Mouse (Mus musculus) layer of hippocampus, adult 2 months (tissue): ENCODE data around the gene Ptma. TPM values are rescaled to one million over a fixed set of nuclear protein-coding genes. Genes with fewer than 3 reads are reported as not detected.

Source experiments
- DNase-seq, 2 experiments: peaks; one replicate each; pipeline ENCODE4 v3.0.0; 2022; ENCODE audit warnings: low spot score in 2 of 2
- H3K27ac ChIP-seq: fragments of 200-600 bp; 2 replicates; pipeline ENCODE4 v1.8.1; 2022
- H3K4me3 ChIP-seq: fragments of 200-600 bp; 2 replicates; pipeline ENCODE4 v1.8.1; 2022; ENCODE audit warnings: mild to moderate bottlenecking
- CTCF ChIP-seq: fragments of 200-600 bp; conservative IDR thresholded peaks from 2 replicates; pipeline ENCODE4 v1.8.1; 2022; ENCODE audit warnings: antibody characterized with exemption, mild to moderate bottlenecking, moderate library complexity
- total RNA-seq, 2 experiments: library from RNA; stranded (reverse); gene quantifications; 2 replicates each; pipeline ENCODE4 v1.2.3; 2021

The Ptma gene
- total RNA-seq, 2 experiments from 2014 or later, result 478 to 491 TPM

DNA sequence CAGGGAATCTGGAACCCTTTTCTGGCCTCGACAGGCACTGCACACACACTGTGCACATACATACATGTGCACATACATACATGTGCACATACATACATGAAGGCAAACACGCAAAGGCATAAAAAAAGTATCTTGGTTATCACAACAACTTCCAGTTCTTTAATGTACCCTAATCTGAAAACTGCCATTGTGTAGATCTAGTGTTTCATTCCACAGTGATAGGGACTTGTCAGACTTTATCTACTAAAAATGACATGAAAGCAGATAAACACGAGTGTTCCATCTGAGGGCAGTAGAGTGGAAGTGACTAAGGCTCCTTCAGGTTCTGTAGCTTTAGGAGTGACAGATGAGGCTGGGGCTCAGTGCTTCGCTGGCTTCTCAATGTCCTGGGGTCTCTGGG is 24.8 kb downstream of the Ptma start:
- TF ChIP-seq CTCF, result no peak
- H3K4me3 ChIP-seq, result no peak overlapping the region
- DNase-seq, result no peak
- no peak overlapping the region for H3K27ac ChIP-seq

- no peak overlapping the region for H3K27ac ChIP-seq
- DNase-seq, result no peak
- H3K4me3 ChIP-seq, result no peak overlapping the region
- no peak for TF ChIP-seq CTCF
These were observed 25.4 kb downstream of the Ptma start for GRCm38 (mm10) chr1:86551877-86552276.

DNA sequence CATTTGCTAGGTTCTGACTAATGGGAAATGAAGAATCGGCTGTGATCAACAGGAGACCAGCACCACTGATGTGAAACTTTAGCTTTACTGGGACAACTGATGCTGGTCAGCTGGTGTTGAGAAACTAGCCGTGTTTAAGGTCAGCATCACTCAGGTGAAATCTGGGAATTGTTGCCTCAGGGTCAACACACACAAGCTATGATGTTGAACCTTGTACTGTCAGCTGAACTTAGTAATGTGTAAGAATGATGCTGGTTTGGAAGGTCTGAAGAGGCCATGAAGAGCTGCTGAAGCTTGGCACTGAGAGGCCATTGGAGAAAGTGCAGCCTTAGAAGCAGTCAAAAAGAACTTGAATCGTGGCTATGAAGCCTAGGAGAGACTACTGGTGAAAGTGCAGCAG is 29.1 kb downstream of the Ptma start:
- no peak for TF ChIP-seq CTCF
- no peak for DNase-seq
- Histone ChIP-seq H3K4me3 (no peak overlapping the region), H3K27ac (no peak overlapping the region)

DNA sequence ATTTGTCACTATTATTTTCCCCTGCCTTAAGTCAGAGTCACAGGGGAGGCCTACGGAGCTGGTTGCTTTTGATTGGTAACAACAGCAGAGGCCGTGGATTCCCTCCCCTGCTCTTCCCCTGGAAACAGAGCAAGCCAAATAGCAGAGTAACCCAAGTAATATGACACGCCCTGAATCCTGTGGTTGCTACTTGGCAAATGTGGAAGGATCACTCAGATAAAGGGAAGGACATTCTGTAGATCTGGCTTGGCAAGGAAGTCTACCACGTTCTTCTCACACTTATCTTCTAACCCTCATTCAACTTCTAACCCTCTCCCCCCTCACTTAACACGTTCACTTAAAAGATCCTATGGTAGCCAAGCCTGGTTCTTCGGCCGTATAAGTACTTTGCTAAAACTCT is 31.3 kb downstream of the Ptma start:
- no peak for DNase-seq
- H3K27ac ChIP-seq, result no peak overlapping the region
- H3K4me3 ChIP-seq, result no peak overlapping the region
- no peak for TF ChIP-seq CTCF

DNA sequence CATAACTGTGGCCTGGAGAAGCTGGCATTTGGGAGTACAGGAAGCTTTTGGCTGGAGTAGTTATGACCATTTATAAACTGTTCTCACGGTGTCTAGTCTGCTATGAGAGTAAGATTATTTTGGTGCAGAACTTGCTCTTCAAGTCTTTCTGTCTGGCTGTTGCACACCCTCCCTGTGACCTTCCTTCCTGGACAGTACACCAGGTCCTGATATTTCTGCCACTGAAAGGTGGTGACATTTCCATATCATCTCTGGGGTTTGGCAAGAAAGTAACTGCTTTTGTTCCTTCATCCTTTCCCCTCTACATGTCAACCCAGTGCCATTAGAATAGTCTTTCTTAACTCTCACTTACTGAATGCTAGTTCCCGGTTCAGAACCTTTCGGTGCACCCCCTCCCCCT is 32.7 kb downstream of the Ptma start:
- no peak for DNase-seq
- Histone ChIP-seq H3K27ac (no peak overlapping the region), H3K4me3 (no peak overlapping the region)
- no peak for TF ChIP-seq CTCF

GRCm38 (mm10) chr1:86562663-86563062 is 36.1 kb downstream of the Ptma start:
- no peak for TF ChIP-seq CTCF
- DNase-seq, result no peak
- H3K27ac ChIP-seq, result no peak overlapping the region
- H3K4me3 ChIP-seq, result no peak overlapping the region

DNA sequence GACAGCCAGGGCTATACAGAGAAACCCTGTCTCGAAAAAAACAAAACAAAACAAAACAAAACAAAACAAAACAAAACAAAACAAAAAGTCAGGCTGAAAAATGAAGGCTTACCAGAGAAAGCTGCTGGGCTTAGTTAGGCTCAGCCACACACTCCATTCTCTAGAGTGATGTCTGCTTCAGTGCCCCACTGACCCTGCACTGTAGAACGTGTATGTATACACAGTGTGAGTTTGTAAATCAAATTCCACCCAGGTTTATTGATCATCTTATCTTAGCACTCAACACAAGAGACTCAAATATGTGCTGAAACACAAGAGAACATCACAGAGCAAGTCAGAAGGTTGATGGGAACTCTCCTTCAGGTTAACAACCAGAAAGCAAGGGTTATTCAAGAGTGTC is 41.9 kb downstream of the Ptma start:
- DNase-seq, result no peak
- TF ChIP-seq CTCF, result no peak
- Histone ChIP-seq H3K27ac (no peak overlapping the region), H3K4me3 (no peak overlapping the region)

DNA sequence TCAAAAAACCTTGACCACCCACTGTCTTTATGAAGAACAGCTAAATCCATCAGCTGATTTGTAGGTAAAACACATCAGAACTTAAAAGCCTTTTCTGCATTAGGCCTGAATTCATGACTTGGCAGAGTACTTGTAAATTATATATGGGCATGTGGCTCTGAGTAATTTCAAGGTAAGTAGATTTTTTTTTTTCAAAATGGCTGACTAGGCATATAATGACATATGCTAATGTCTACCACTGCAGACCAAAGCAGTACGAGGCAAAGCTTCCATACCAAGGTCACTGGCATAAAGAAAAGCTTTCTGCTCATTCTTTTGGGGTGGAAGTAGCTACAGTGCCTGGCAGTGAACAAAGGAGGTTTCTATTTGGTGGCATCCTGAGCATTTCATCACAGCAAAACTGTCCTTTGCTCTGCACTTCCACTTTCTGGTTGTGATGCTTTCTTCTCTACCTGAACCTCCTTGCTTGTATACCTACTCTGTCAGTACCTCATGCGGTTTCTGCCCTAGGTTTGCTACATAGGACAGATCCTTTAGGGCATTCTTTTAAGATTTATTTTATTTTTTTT is 42.9 kb downstream of the Ptma start:
- TF ChIP-seq CTCF, result no peak
- Histone ChIP-seq H3K27ac (no peak overlapping the region), H3K4me3 (no peak overlapping the region)
- DNase-seq, result no peak

- no peak overlapping the region for H3K27ac ChIP-seq
- H3K4me3 ChIP-seq, result no peak overlapping the region
- no peak for DNase-seq
- no peak for TF ChIP-seq CTCF
These were observed 44.9 kb downstream of the Ptma start for GRCm38 (mm10) chr1:86571381-86571780.

- Histone ChIP-seq H3K4me3 (no peak overlapping the region), H3K27ac (no peak overlapping the region)
- no peak for TF ChIP-seq CTCF
- DNase-seq, result no peak
These were observed 45.4 kb downstream of the Ptma start for GRCm38 (mm10) chr1:86571941-86572340.

Other genes starting within 250 kb of the Ptma start
- 1 to 10 TPM in 1 of 2 experiments, under 1 TPM in 1; 0.98 to 1.2 TPM for gene B3gnt7, start 223.9 kb upstream of the Ptma start, total RNA-seq
- 100 to 1,000 TPM; 140 to 145 TPM for gene Ncl, start 167.3 kb upstream of the Ptma start, total RNA-seq
- gene Nmur1, start 100.5 kb upstream of the Ptma start, total RNA-seq, result not detected
- not detected for gene Tex44, start 100.4 kb upstream of the Ptma start, total RNA-seq
- 10 to 100 TPM; 49.0 to 54.7 TPM for gene Pde6d, start 55.9 kb downstream of the Ptma start, total RNA-seq
- 10 to 100 TPM; 19.5 to 20.6 TPM for gene Cops7b, start 56.2 kb downstream of the Ptma start, total RNA-seq
- gene Nppc, start 143.8 kb downstream of the Ptma start, total RNA-seq, result 1 to 10 TPM; 6.4 to 8.3 TPM
- 10 to 100 TPM; 26.6 to 26.9 TPM for gene Dis3l2, start 177.1 kb downstream of the Ptma start, total RNA-seq